Mouse (Mus musculus): ENCODE results near the gene Prss46. TPM values are rescaled to one million over a fixed set of nuclear protein-coding genes. Genes with fewer than 3 reads are reported as not detected.

The Prss46 gene
- polyA plus RNA-seq, 1 experiment, result 0.11 TPM

DNA sequence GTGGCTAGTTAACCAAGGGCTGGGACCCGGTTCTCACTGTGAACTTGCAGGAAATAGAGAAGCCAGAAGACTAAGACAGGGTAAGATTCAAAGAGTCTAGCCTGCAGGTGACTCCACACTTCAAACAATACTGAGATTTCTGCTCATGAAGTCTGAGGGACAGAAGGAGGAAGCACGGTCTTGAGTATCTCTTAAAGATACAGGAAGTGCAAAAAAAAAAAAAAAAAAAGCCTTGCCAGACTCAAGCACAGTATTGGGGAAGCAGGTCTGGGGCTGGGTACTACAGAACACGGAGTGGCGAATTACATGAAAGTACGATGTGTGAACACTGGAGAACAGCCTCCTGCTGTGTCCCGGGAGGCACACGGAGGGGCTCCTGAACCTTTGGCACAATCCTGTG is 18.5 kb upstream of the Prss46 start:
- no peak overlapping the region for H3K4me3 ChIP-seq
- H3K36me3 ChIP-seq (ENCODE audit: control insufficient read depth, insufficient read depth), result no peaks in the 10 kb centered on the region
- H3K79me2 ChIP-seq (ENCODE audit: control insufficient read depth, insufficient read depth), result no peaks in the 10 kb centered on the region
- H3K27me3 ChIP-seq (ENCODE audit: control insufficient read depth, insufficient read depth, insufficient read length), result peaks cover 43% of the 10 kb centered on the region
- TF ChIP-seq MYOG (IDR thresholded peaks at IDR 0.05; ENCODE audit: control insufficient read depth in 1 of 3, insufficient read depth in 1 of 3, insufficient read length in 2 of 3, low read depth in 2 of 3) (no peak), E2F4 (IDR thresholded peaks at IDR 0.05; ENCODE audit: insufficient read depth) (no peak), TCF12 (IDR thresholded peaks at IDR 0.05; ENCODE audit: insufficient read depth, poor library complexity, severe bottlenecking) (no peak), POLR2A (IDR thresholded peaks at IDR 0.05; ENCODE audit: insufficient read length, low read depth) (no peak), POLR2AphosphoS2 (IDR thresholded peaks at IDR 0.05; ENCODE audit: insufficient read length, low read depth) (no peak), TCF3 (IDR thresholded peaks at IDR 0.05; ENCODE audit: insufficient read length, low read depth) (no peak), REST (IDR thresholded peaks at IDR 0.05; ENCODE audit: insufficient read depth, insufficient read length) (no peak), MAX (IDR thresholded peaks at IDR 0.05; ENCODE audit: low read depth) (no peak), CEBPB (IDR thresholded peaks at IDR 0.05; ENCODE audit: insufficient read depth, poor library complexity, severe bottlenecking) (no peak), SRF (IDR thresholded peaks at IDR 0.05; ENCODE audit: control insufficient read depth, insufficient read length, low read depth) (no peak), USF1 (IDR thresholded peaks at IDR 0.05; ENCODE audit: low read depth) (no peak)
- H3K4me2 ChIP-seq (ENCODE audit: low read depth), result no peak overlapping the region
- no peak overlapping the region for H3ac ChIP-seq (ENCODE audit: control insufficient read depth, insufficient read length)

DNA sequence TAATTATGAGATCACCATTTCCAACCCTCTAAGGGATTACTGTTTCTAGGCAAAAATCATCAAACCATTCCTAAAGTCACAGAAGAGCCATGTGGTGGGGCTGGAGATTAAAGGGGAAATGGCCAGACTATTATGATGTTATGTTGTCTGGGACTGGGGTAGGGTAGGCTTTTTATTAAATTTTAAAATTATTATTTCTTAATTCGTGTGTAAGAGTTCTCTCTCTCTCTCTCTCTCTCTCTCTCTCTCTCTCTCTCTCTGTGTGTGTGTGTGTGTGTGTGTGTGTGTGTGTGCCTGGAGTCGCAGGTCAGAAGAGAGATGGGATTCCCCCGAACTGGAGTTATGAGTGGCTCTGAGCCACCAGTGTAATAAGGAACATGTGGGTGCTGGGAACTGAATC is 17.9 kb upstream of the Prss46 start, which contains the start of gene Prss43:
TSS of gene Prss43 (plus strand) at position 301 of the 400 bp plus-strand sequence.
- no peaks in the 10 kb centered on the region for H3K36me3 ChIP-seq (ENCODE audit: control insufficient read depth, insufficient read depth)
- no peak within 1 kb of the TSS for H3K4me3 ChIP-seq
- no peaks in the 10 kb centered on the region for H3K79me2 ChIP-seq (ENCODE audit: control insufficient read depth, insufficient read depth)
- H3K4me2 ChIP-seq (ENCODE audit: low read depth), result no peak within 1 kb of the TSS
- H3K27me3 ChIP-seq (ENCODE audit: control insufficient read depth, insufficient read depth, insufficient read length), result peaks cover 39% of the 10 kb centered on the region
- no peak within 1 kb of the TSS for H3ac ChIP-seq (ENCODE audit: control insufficient read depth, insufficient read length)
- no peak for TF ChIP-seq MAX (IDR thresholded peaks at IDR 0.05; ENCODE audit: low read depth)

DNA sequence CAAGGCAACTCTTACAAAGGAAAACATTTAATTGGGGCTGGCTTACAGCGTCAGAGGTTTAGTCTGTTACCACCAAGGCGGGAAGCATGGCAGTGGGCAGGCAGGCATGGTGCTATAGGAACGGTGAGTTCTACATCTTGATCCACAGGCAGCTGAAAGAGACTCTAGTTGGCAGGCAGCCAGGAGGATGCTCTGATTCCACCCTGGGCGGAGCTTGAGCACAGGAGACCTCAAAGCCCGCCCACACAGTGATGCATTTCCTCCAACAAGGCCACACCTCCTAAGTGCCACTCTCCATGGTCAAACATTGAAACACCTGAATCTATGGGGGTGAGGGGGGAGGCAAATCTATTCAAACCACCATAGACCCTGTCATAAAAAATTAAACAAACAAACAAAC is 11.3 kb upstream of the Prss46 start:
- Histone ChIP-seq H3K36me3 (ENCODE audit: control insufficient read depth, insufficient read depth) (no peaks in the 10 kb centered on the region), H3K4me2 (ENCODE audit: low read depth) (no peak overlapping the region), H3K27me3 (ENCODE audit: control insufficient read depth, insufficient read depth, insufficient read length) (peaks cover 10% of the 10 kb centered on the region), H3ac (ENCODE audit: control insufficient read depth, insufficient read length) (no peak overlapping the region), H3K79me2 (ENCODE audit: control insufficient read depth, insufficient read depth) (no peaks in the 10 kb centered on the region), H3K4me3 (no peak overlapping the region)
- TF ChIP-seq MYOD1 (IDR thresholded peaks at IDR 0.05; ENCODE audit: control insufficient read depth in 1 of 3, insufficient read length in 2 of 3, low read depth in 2 of 3) (no peak), E2F4 (IDR thresholded peaks at IDR 0.05; ENCODE audit: insufficient read depth) (no peak), POLR2A (IDR thresholded peaks at IDR 0.05; ENCODE audit: insufficient read length, low read depth) (no peak), USF1 (IDR thresholded peaks at IDR 0.05; ENCODE audit: low read depth) (no peak), TCF12 (IDR thresholded peaks at IDR 0.05; ENCODE audit: insufficient read depth, poor library complexity, severe bottlenecking) (no peak), SRF (IDR thresholded peaks at IDR 0.05; ENCODE audit: control insufficient read depth, insufficient read length, low read depth) (no peak), POLR2AphosphoS2 (IDR thresholded peaks at IDR 0.05; ENCODE audit: insufficient read length, low read depth) (no peak), MYOG (IDR thresholded peaks at IDR 0.05; ENCODE audit: control insufficient read depth in 1 of 3, insufficient read depth in 1 of 3, insufficient read length in 2 of 3, low read depth in 2 of 3) (no peak), CEBPB (IDR thresholded peaks at IDR 0.05; ENCODE audit: insufficient read depth, poor library complexity, severe bottlenecking) (no peak), MAX (IDR thresholded peaks at IDR 0.05; ENCODE audit: low read depth) (no peak), REST (IDR thresholded peaks at IDR 0.05; ENCODE audit: insufficient read depth, insufficient read length) (no peak), TCF3 (IDR thresholded peaks at IDR 0.05; ENCODE audit: insufficient read length, low read depth) (no peak)

DNA sequence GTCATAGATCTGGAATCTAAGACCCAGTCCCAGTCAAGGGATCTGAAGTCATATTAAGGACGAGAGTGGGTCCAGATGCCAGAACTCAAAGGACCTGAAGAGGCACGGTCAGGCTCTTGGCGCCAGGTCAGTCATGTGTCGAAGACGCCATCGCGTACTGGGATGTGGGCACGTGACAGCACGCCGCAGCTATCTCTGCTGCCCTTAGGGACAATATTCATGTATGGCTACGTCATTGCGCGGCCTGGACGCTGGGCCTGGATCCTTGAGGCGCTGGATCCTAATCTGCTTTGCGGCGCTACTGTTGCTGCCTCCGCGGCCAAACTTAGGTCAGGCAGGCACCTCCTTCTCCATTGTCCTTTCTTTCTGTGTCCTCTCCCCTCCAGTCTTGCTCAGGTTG is 9.9 kb upstream of the Prss46 start, which contains the start of gene Prss45:
TSS of gene Prss45 (plus strand) at position 178 of the 400 bp plus-strand sequence.
- Histone ChIP-seq H3K4me2 (ENCODE audit: low read depth) (no peak within 1 kb of the TSS), H3K79me2 (ENCODE audit: control insufficient read depth, insufficient read depth) (no peaks in the 10 kb centered on the region), H3K27me3 (ENCODE audit: control insufficient read depth, insufficient read depth, insufficient read length) (no peaks in the 10 kb centered on the region), H3ac (ENCODE audit: control insufficient read depth, insufficient read length) (no peak within 1 kb of the TSS), H3K36me3 (ENCODE audit: control insufficient read depth, insufficient read depth) (no peaks in the 10 kb centered on the region), H3K4me3 (no peak within 1 kb of the TSS)
- no peak for TF ChIP-seq TCF12 (IDR thresholded peaks at IDR 0.05; ENCODE audit: insufficient read depth, poor library complexity, severe bottlenecking)
- TF ChIP-seq MAX (IDR thresholded peaks at IDR 0.05; ENCODE audit: low read depth), result no peak
- no peak for TF ChIP-seq E2F4 (IDR thresholded peaks at IDR 0.05; ENCODE audit: insufficient read depth)
- no peak for TF ChIP-seq CEBPB (IDR thresholded peaks at IDR 0.05; ENCODE audit: insufficient read depth, poor library complexity, severe bottlenecking)
- TF ChIP-seq MYOD1 (IDR thresholded peaks at IDR 0.05; ENCODE audit: control insufficient read depth in 1 of 3, insufficient read length in 2 of 3, low read depth in 2 of 3), result no peak
- no peak for TF ChIP-seq TCF3 (IDR thresholded peaks at IDR 0.05; ENCODE audit: insufficient read length, low read depth)

DNA sequence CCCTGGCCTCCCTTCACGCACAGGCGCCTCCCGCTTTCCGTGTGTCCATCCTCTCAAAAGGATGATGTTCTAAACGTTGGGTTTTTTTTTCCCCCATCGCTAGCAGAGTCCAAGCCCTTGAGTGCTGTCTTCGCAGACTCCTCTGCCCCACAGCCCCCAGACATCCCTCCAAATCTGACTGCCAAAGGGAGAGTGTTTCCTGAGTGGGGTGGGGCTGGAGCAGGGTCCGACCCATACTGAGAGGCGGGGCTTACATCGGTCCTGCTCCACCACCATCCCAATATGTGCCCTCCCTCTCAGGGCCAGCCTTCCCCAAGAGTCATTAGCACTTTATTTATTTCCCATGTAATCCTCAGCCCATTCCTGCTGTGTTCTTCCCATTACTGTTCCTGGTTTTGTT is 9.3 kb upstream of the Prss46 start:
- no peaks in the 10 kb centered on the region for H3K27me3 ChIP-seq (ENCODE audit: control insufficient read depth, insufficient read depth, insufficient read length)
- H3K36me3 ChIP-seq (ENCODE audit: control insufficient read depth, insufficient read depth), result no peaks in the 10 kb centered on the region
- no peak for TF ChIP-seq USF1 (IDR thresholded peaks at IDR 0.05; ENCODE audit: low read depth)
- no peak for TF ChIP-seq POLR2AphosphoS2 (IDR thresholded peaks at IDR 0.05; ENCODE audit: insufficient read length, low read depth)
- no peak for TF ChIP-seq SRF (IDR thresholded peaks at IDR 0.05; ENCODE audit: control insufficient read depth, insufficient read length, low read depth)
- TF ChIP-seq REST (IDR thresholded peaks at IDR 0.05; ENCODE audit: insufficient read depth, insufficient read length), result no peak
- no peak for TF ChIP-seq MYOD1 (IDR thresholded peaks at IDR 0.05; ENCODE audit: control insufficient read depth in 1 of 3, insufficient read length in 2 of 3, low read depth in 2 of 3)
- TF ChIP-seq TCF12 (IDR thresholded peaks at IDR 0.05; ENCODE audit: insufficient read depth, poor library complexity, severe bottlenecking), result no peak
- no peak for TF ChIP-seq TCF3 (IDR thresholded peaks at IDR 0.05; ENCODE audit: insufficient read length, low read depth)
- no peak overlapping the region for H3K4me3 ChIP-seq
- no peaks in the 10 kb centered on the region for H3K79me2 ChIP-seq (ENCODE audit: control insufficient read depth, insufficient read depth)
- no peak overlapping the region for H3K4me2 ChIP-seq (ENCODE audit: low read depth)
- no peak overlapping the region for H3ac ChIP-seq (ENCODE audit: control insufficient read depth, insufficient read length)
